Mouse (Mus musculus): ENCODE results near the gene Sema5a.

GRCm38 (mm10) chr15:32416291-32416690, 171.7 kb downstream of the Sema5a start:
- no peak for TF ChIP-seq CTCF (IDR thresholded peaks at IDR 0.05; ENCODE audit: insufficient read depth, low read length)
- TF ChIP-seq POLR2A (IDR thresholded peaks at IDR 0.05; ENCODE audit: borderline replicate concordance, extremely low read depth, low read depth, low read length): no peak
